Comparison of ENCODE assay signal across 26 mouse cellular contexts in the genomic region with DNA sequence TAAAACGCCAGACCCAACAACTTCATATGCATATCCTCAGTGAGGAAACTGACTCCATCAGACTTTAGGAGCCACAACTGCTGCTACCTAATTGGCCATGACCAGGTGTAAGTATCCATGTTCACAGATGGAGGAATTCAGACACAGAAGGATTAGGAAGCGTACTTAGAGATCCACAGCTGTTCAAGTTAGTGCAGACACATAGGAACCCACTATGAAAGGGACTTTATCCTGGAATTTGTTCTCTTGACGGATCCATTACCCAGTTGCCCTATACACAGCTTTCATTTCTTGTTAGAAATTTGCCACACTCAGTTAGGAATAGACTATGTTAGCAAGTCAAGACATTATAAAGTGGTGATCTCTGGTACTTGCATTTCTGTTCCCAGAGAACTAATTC.
"Had no signal": no experiment of that assay in that cellular context is flagged by ENCODE, and none has a peak within 500 bp of the region (broad histone marks: within the 10 kb centered on the region; RNA-seq: fewer than 3 reads in every experiment).

No protein-coding gene starts in this region.

- DNase-seq: gastrocnemius, postnatal 14 days; gastrocnemius, postnatal 36 days; heart, adult 11 months; heart, adult 2 months; heart, postnatal 14 days; heart, postnatal 36 days; kidney, adult 11 months; kidney, adult 2 months; kidney, adult 9 months; kidney, postnatal 14 days; kidney, postnatal 36 days; layer of hippocampus, adult 9-11 months; layer of hippocampus, postnatal 36 days had no signal

- H3K9me3 ChIP-seq: heart, embryonic 13.5 days; heart, embryonic 15.5 days; hindbrain, embryonic 13.5 days; hindbrain, embryonic 15.5 days; kidney, embryonic 15.5 days; limb, embryonic 15.5 days; liver, embryonic 12.5 days had no signal

- ATAC-seq: hindbrain, postnatal 0 days; intestine, embryonic 16.5 days; liver, embryonic 12.5 days had no signal

- H3K4me2 ChIP-seq: heart, embryonic 11.5 days; heart, embryonic 13.5 days; heart, embryonic 15.5 days; hindbrain, embryonic 13.5 days; hindbrain, embryonic 15.5 days; kidney, embryonic 15.5 days; limb, embryonic 15.5 days; liver, embryonic 12.5 days had no signal

- H3K36me3 ChIP-seq: heart, embryonic 13.5 days; heart, embryonic 15.5 days; hindbrain, embryonic 13.5 days; hindbrain, embryonic 15.5 days; kidney, embryonic 15.5 days; limb, embryonic 15.5 days; liver, embryonic 12.5 days had no signal

- H3K4me3 ChIP-seq: heart, adult 2 months; heart, embryonic 13.5 days; heart, embryonic 15.5 days; hindbrain, embryonic 13.5 days; hindbrain, embryonic 15.5 days; kidney, embryonic 15.5 days; left cerebral cortex, adult 2 months; limb, embryonic 15.5 days; liver, embryonic 12.5 days had no signal

- H3K4me1 ChIP-seq: heart, embryonic 13.5 days; heart, embryonic 15.5 days; hindbrain, embryonic 13.5 days; hindbrain, embryonic 15.5 days; kidney, embryonic 15.5 days; limb, embryonic 15.5 days; liver, embryonic 12.5 days had no signal

- H3K9ac ChIP-seq: heart, embryonic 13.5 days; heart, embryonic 15.5 days; hindbrain, embryonic 13.5 days; hindbrain, embryonic 15.5 days; kidney, embryonic 15.5 days; limb, embryonic 15.5 days; liver, embryonic 12.5 days; liver, embryonic 14.5 days had no signal

- H3K27ac ChIP-seq: heart, adult 2 months; heart, embryonic 13.5 days; heart, embryonic 15.5 days; hindbrain, embryonic 13.5 days; hindbrain, embryonic 15.5 days; hindbrain, postnatal 0 days; kidney, embryonic 15.5 days; kidney, postnatal 0 days; left cerebral cortex, adult 2 months; limb, embryonic 15.5 days; liver, embryonic 12.5 days; liver, embryonic 14.5 days had no signal

- H3K27me3 ChIP-seq: heart, embryonic 13.5 days; heart, embryonic 15.5 days; hindbrain, embryonic 13.5 days; hindbrain, embryonic 15.5 days; kidney, embryonic 15.5 days; limb, embryonic 15.5 days; liver, embryonic 12.5 days had no signal
